In the genomic region with DNA sequence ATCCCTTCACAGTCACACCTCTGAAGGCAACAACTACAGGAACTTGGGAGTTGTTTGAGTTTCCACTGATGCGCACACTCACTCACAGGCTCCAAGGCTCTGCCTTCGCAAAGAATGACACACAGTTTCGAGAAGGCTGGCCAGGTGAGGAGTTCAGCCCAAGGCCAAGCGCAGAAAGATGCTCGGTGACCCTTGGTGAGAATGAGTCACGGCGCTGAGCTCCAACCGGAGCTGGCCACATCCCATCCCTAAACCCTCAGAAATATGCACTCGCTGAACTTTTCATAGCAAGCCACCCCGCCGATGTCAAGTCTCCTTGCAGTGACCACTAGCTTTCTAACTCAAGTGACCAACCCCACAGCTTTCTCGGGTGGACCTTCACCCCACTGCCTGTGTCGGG, we compare ENCODE assay signal across 18 mouse cellular contexts.
A peak's percentile ranks its signal among the peaks of the same experiment; 100 is the strongest.
DNase-seq lines count a peak whose midpoint lies in the region.
"Had no signal": no experiment of that assay in that cellular context is flagged by ENCODE, and none has a peak within 500 bp of the region (broad histone marks: within the 10 kb centered on the region; RNA-seq: fewer than 3 reads in every experiment).

No protein-coding gene starts in this region.

- intact Hi-C loops in gastrocnemius, postnatal 14 days (cut with DNase I; ENCODE audit: low total_unique reads), result no loop called here
- intact Hi-C loops in gastrocnemius, postnatal 36 days (cut with DNase I), result no loop called here

- DNase-seq in gastrocnemius, adult 18-20 months (ENCODE audit: low spot score), result peak; percentile 41
- DNase-seq in gastrocnemius, postnatal 14 days, result no peak
- peak; percentile 34 to 36 for DNase-seq in gastrocnemius, adult 8-10 months (ENCODE audit: low spot score in 2 of 2)
- DNase-seq in gastrocnemius, postnatal 10 days, result no peak
- DNase-seq in NIH3T3 (ENCODE audit: low read depth), result peak; percentile 29
- DNase-seq in gastrocnemius, postnatal 36 days, result peak; percentile 31 to 36
- no peak for DNase-seq in cerebellum, postnatal 4 days (ENCODE audit: low spot score in 2 of 2)
- DNase-seq in neural tube, embryonic 10.5 days (ENCODE audit: extremely low spot score, low spot score), result no peak
- DNase-seq: adrenal gland, adult 2 months; adrenal gland, postnatal 10 days; adrenal gland, postnatal 25 days; B cell, adult 2 months; cerebellum, adult 11 months; cerebellum, adult 18-20 months; cerebellum, adult 8-10 months; cerebellum, adult 9-11 months; cerebellum, postnatal 14 days; cerebellum, postnatal 36 days had no signal

Comparison
In these comparisons a context has a peak if more than half of its experiments do, and no peak if none do; other contexts are left out.
1. DNase-seq: peak in gastrocnemius, adult 18-20 months (single experiment), gastrocnemius, adult 8-10 months (2 of 2), NIH3T3 (single experiment) and gastrocnemius, postnatal 36 days (2 of 2); none in gastrocnemius, postnatal 14 days (single experiment), gastrocnemius, postnatal 10 days (single experiment), cerebellum, postnatal 4 days (0 of 2) and neural tube, embryonic 10.5 days (single experiment).